Comparison of ENCODE assay signal across 8 mouse cellular contexts in genomic region chr10:59898935-59899334, GRCm38 (mm10). TPM values are rescaled to one million over a fixed set of nuclear protein-coding genes. Genes with fewer than 3 reads are reported as not detected.
DNase-seq lines count a peak whose midpoint lies in the region; ATAC-seq and TF ChIP-seq lines count a peak whose summit lies in the region.

No protein-coding gene starts in this region.

- 35% methylated on average over 2 of the region's 2 CpGs for WGBS in heart, adult 2 months
- 18% methylated on average over 2 of the region's 2 CpGs for WGBS in forebrain, embryonic 15.5 days
- 14% methylated on average over 2 of the region's 2 CpGs for WGBS in liver, embryonic 14.5 days (ENCODE audit: insufficient replicate concordance)

- H3K79me2 ChIP-seq in heart, adult 2 months (replicated peaks; ENCODE audit: control insufficient read depth, insufficient read depth, low read length): no peaks in the 10 kb centered on the region
- H3K79me2 ChIP-seq in CH12.LX (replicated peaks; ENCODE audit: control insufficient read depth, extremely low read depth, insufficient read depth, poor library complexity, severe bottlenecking): no peaks in the 10 kb centered on the region

- no peak for ATAC-seq in forebrain, embryonic 15.5 days (replicated peaks)
- ATAC-seq in liver, embryonic 14.5 days (ENCODE audit: insufficient read depth): peak; percentile 58

- no peaks in the 10 kb centered on the region for H3K9me3 ChIP-seq in CH12.LX (replicated peaks; ENCODE audit: low read length)
- H3K9me3 ChIP-seq in forebrain, embryonic 15.5 days: no peaks in the 10 kb centered on the region
- no peaks in the 10 kb centered on the region for H3K9me3 ChIP-seq in liver, embryonic 14.5 days (ENCODE audit: control insufficient read depth, low read length)

- dilution Hi-C loops in CH12.LX (cut with MboI; ENCODE audit: extremely low pct_ligation_motif_present, extremely low pct_unique_long_range_greater_than_20kb, low sequenced_read_pairs): no loop called here

- TF ChIP-seq POLR2A in heart, adult 2 months (IDR thresholded peaks at IDR 0.05; ENCODE audit: insufficient read depth, low read depth, low read length): no peak
- no peak for TF ChIP-seq POLR2A in CH12.LX (IDR thresholded peaks at IDR 0.05; ENCODE audit: low read depth, low read length)

- H3K4me3 ChIP-seq in heart, adult 2 months: no peak overlapping the region
- peak overlapping the region in 1 of 3 experiments; percentile 26 for H3K4me3 ChIP-seq in CH12.LX (replicated peaks in 1 of 3; ENCODE audit: low read depth in 2 of 3, low read length in 2 of 3, poor library complexity in 1 of 3)
- H3K4me3 ChIP-seq in forebrain, embryonic 15.5 days: no peak overlapping the region
- H3K4me3 ChIP-seq in liver, embryonic 14.5 days (ENCODE audit: insufficient read depth in 1 of 2, low read depth in 2 of 2, low read length in 2 of 2): peak overlapping the region in 1 of 2 experiments; percentile 40; a peak in 2 of 4 replicates

- H3K27ac ChIP-seq in heart, adult 2 months: peak overlapping the region; percentile 76
- peak overlapping the region; percentile 90 for H3K27ac ChIP-seq in CH12.LX (ENCODE audit: insufficient read depth, low read depth)
- H3K27ac ChIP-seq in forebrain, embryonic 15.5 days (replicated peaks): peak overlapping the region; percentile 99
- H3K27ac ChIP-seq in liver, embryonic 14.5 days: peak overlapping the region; percentile 82

- H3K4me1 ChIP-seq in heart, adult 2 months (ENCODE audit: control insufficient read depth, insufficient read depth, low read length): peaks cover 16% of the 10 kb centered on the region
- peaks cover 70 to 95% of the 10 kb centered on the region in 2 experiments for H3K4me1 ChIP-seq in CH12.LX (ENCODE audit: control insufficient read depth in 1 of 2, insufficient read depth in 2 of 2)
- peaks cover 72% of the 10 kb centered on the region for H3K4me1 ChIP-seq in forebrain, embryonic 15.5 days
- H3K4me1 ChIP-seq in liver, embryonic 14.5 days (replicated peaks; ENCODE audit: control insufficient read depth in 2 of 2, insufficient read depth in 2 of 2, low read length in 1 of 2): peaks cover 27 to 35% of the 10 kb centered on the region in 2 experiments

- in situ Hi-C loops in CH12.LX (cut with MboI; ENCODE audit: low pct_ligation_motif_present, low pct_unique_long_range_greater_than_20kb, low sequenced_read_pairs): loop anchor here (5.0 to 10.0 kb wide), 4 partner anchors 53 to 336 kb away; partner anchors contain the start of gene Ddit4

- intact Hi-C loops in heart, adult 2 months (cut with DNase I): loop anchor here (1.0 to 10.0 kb wide), 2 partner anchors 105 to 346 kb away; no protein-coding TSS in a partner anchor

- no peak for TF ChIP-seq RAD21 in CH12.LX (IDR thresholded peaks at IDR 0.05; ENCODE audit: low read depth, low read length)

- H3K4me2 ChIP-seq in CH12.LX (ENCODE audit: insufficient read depth, low read depth, poor library complexity, severe bottlenecking): peak overlapping the region; percentile 32
- no peak overlapping the region for H3K4me2 ChIP-seq in forebrain, embryonic 15.5 days (replicated peaks)
- H3K4me2 ChIP-seq in liver, embryonic 14.5 days (ENCODE audit: low read depth): peak overlapping the region; percentile 77

- no peak for TF ChIP-seq CTCF in heart, adult 2 months (IDR thresholded peaks at IDR 0.05)
- no peak for TF ChIP-seq CTCF in CH12.LX (conservative IDR thresholded peaks at IDR 0.05 in 1 of 2, IDR thresholded peaks at IDR 0.05 in 1 of 2; ENCODE audit: low read depth in 2 of 2, low read length in 2 of 2)
- no peak for TF ChIP-seq CTCF in liver, embryonic 14.5 days (IDR thresholded peaks at IDR 0.05; ENCODE audit: low read depth)

- DNase-seq in heart, adult 2 months: no peak
- DNase-seq in heart, adult 9 months (ENCODE audit: low spot score in 2 of 2): no peak
- DNase-seq in CH12.LX (ENCODE audit: extremely low read depth): no peak
- DNase-seq in liver, embryonic 14.5 days (ENCODE audit: low read depth in 3 of 3, low spot score in 3 of 3): peak in 1 of 3 experiments; percentile 34
- no peak for DNase-seq in urinary bladder, postnatal 4 days (ENCODE audit: low spot score in 2 of 2)
- DNase-seq in cerebellum, postnatal 10 days: no peak
- no peak for DNase-seq in layer of hippocampus, adult 8-10 months (ENCODE audit: low spot score in 2 of 2)

- no peak overlapping the region; the same call in 1 of the 2 replicates for H3K9ac ChIP-seq in heart, adult 2 months (ENCODE audit: low read depth, low read length)
- peak overlapping the region; percentile 58 for H3K9ac ChIP-seq in CH12.LX (ENCODE audit: insufficient read depth, low read depth)
- H3K9ac ChIP-seq in forebrain, embryonic 15.5 days (replicated peaks): peak overlapping the region; percentile 48
- peak overlapping the region; percentile 65 for H3K9ac ChIP-seq in liver, embryonic 14.5 days (replicated peaks)

- no peak for TF ChIP-seq EP300 in heart, adult 2 months (IDR thresholded peaks at IDR 0.05; ENCODE audit: insufficient read depth, low read depth, low read length)
- TF ChIP-seq EP300 in CH12.LX (IDR thresholded peaks at IDR 0.05; ENCODE audit: low read length): no peak
- TF ChIP-seq EP300 in liver, embryonic 14.5 days (IDR thresholded peaks at IDR 0.05; ENCODE audit: low read depth): 0 out of 2 replicates have a peak, but pooled peaks have one; percentile 12

- H3K27me3 ChIP-seq in heart, adult 2 months (ENCODE audit: control insufficient read depth, insufficient read depth, low read length): no peaks in the 10 kb centered on the region
- H3K27me3 ChIP-seq in CH12.LX (replicated peaks): no peaks in the 10 kb centered on the region
- H3K27me3 ChIP-seq in forebrain, embryonic 15.5 days: no peaks in the 10 kb centered on the region
- H3K27me3 ChIP-seq in liver, embryonic 14.5 days (ENCODE audit: control insufficient read depth, insufficient read depth, low read length): no peaks in the 10 kb centered on the region

- H3K36me3 ChIP-seq in heart, adult 2 months (ENCODE audit: control insufficient read depth, insufficient read depth, low read length): no peaks in the 10 kb centered on the region
- H3K36me3 ChIP-seq in CH12.LX (replicated peaks in 1 of 2; ENCODE audit: control insufficient read depth in 1 of 2, insufficient read depth in 1 of 2, low read length in 1 of 2): peaks cover 39 to 44% of the 10 kb centered on the region in 2 experiments
- H3K36me3 ChIP-seq in forebrain, embryonic 15.5 days: peaks cover 14% of the 10 kb centered on the region; the same call in 1 of the 2 replicates
- H3K36me3 ChIP-seq in liver, embryonic 14.5 days (replicated peaks; ENCODE audit: control insufficient read depth, insufficient read depth, low read depth): peaks cover 36% of the 10 kb centered on the region

TF ChIP-seq in CH12.LX, 34 proteins besides CTCF, POLR2A, EP300 and RAD21:
- no peak for TF ChIP-seq ELF1 (IDR thresholded peaks at IDR 0.05; ENCODE audit: low read depth, low read length)
- no peak for TF ChIP-seq IRF4 (IDR thresholded peaks at IDR 0.05; ENCODE audit: low read depth, low read length)
- no peak for TF ChIP-seq USF2 (conservative IDR thresholded peaks at IDR 0.05; ENCODE audit: low read depth, low read length)
- TF ChIP-seq HCFC1 (IDR thresholded peaks at IDR 0.05; ENCODE audit: low read depth, low read length): no peak
- no peak for TF ChIP-seq JUN (IDR thresholded peaks at IDR 0.05; ENCODE audit: insufficient read depth, low read depth, low read length)
- TF ChIP-seq UBTF (IDR thresholded peaks at IDR 0.05; ENCODE audit: low read depth, low read length): no peak
- TF ChIP-seq RCOR1 (conservative IDR thresholded peaks at IDR 0.05; ENCODE audit: low read depth, low read length): no peak
- no peak for TF ChIP-seq MAZ (IDR thresholded peaks at IDR 0.05; ENCODE audit: low read depth, low read length)
- TF ChIP-seq CHD1 (IDR thresholded peaks at IDR 0.05; ENCODE audit: low read depth, low read length): no peak
- no peak for TF ChIP-seq BHLHE40 (IDR thresholded peaks at IDR 0.05; ENCODE audit: low read depth, low read length)
- TF ChIP-seq GABPA (IDR thresholded peaks at IDR 0.05; ENCODE audit: insufficient replicate concordance, low read depth, low read length): no peak
- TF ChIP-seq PAX5 (IDR thresholded peaks at IDR 0.05; ENCODE audit: low read length): no peak
- no peak for TF ChIP-seq MYC (IDR thresholded peaks at IDR 0.05; ENCODE audit: low read depth, low read length)
- TF ChIP-seq USF1 (IDR thresholded peaks at IDR 0.05; ENCODE audit: low read depth, low read length): no peak
- TF ChIP-seq MAX (IDR thresholded peaks at IDR 0.05; ENCODE audit: low read length): no peak
- TF ChIP-seq SMC3 (IDR thresholded peaks at IDR 0.05; ENCODE audit: low read depth, low read length): no peak
- TF ChIP-seq TBP (conservative IDR thresholded peaks at IDR 0.05; ENCODE audit: low read depth, low read length): no peak
- TF ChIP-seq ZC3H11A (IDR thresholded peaks at IDR 0.05; ENCODE audit: low read depth, low read length): no peak
- TF ChIP-seq ZKSCAN1 (IDR thresholded peaks at IDR 0.05; ENCODE audit: borderline replicate concordance, low read depth, low read length): no peak

RNA-seq across cellular contexts. Expression of gene Dnajb12, which starts 19.6 kb away (rescaled TPM):
- 10 to 100 TPM; 36.8 to 45.4 TPM for total RNA-seq in heart, adult 2 months (2021)
- 32.9 and 39.2 TPM in 2 replicates for polyA plus RNA-seq in heart, adult 2 months (2012; rRNA removed)
- 17.0 and 21.5 TPM in 2 replicates for total RNA-seq in CH12.LX (2012; rRNA removed)
- total RNA-seq in CH12.LX (2014; rRNA removed): 13.1 and 13.9 TPM in 2 replicates
- 30.3 and 35.9 TPM in 2 replicates for polyA plus RNA-seq in CH12.LX (2012; ENCODE audit: insufficient read length, low read depth)
- 16.9 and 17.5 TPM in 2 replicates for polyA plus RNA-seq in forebrain, embryonic 15.5 days (2015; fragmentation: Nextera tagmentation; extraction: Ambion mirVana)
- polyA plus RNA-seq in liver, embryonic 14.5 days (2012; rRNA removed): 9.5 and 12.4 TPM in 2 replicates
- polyA plus RNA-seq in liver, embryonic 14.5 days (2014; fragmentation: Nextera tagmentation; extraction: Ambion mirVana): 12.0 and 15.6 TPM in 2 replicates
- total RNA-seq in layer of hippocampus, adult 8-10 months (2022): 10 to 100 TPM; 51.1 to 55.4 (median 52.6) TPM

RNA-seq across cellular contexts. Expression of gene Ddit4, which starts 52.7 kb away (rescaled TPM):
- total RNA-seq in heart, adult 2 months (2021): 100 to 1,000 TPM in 1 of 2 experiments, 10 to 100 TPM in 1; 70.7 to 219 TPM
- 48.0 and 55.5 TPM in 2 replicates for polyA plus RNA-seq in heart, adult 2 months (2012; rRNA removed)
- total RNA-seq in CH12.LX (2012; rRNA removed) (45.7 and 136 TPM in 2 replicates), CH12.LX (2014; rRNA removed) (37.5 and 50.6 TPM in 2 replicates)
- polyA plus RNA-seq in CH12.LX (2012; ENCODE audit: insufficient read length, low read depth): 38.9 and 39.5 TPM in 2 replicates
- polyA plus RNA-seq in forebrain, embryonic 15.5 days (2015; fragmentation: Nextera tagmentation; extraction: Ambion mirVana): 90.0 and 92.5 TPM in 2 replicates
- 2.5 and 3.3 TPM in 2 replicates for polyA plus RNA-seq in liver, embryonic 14.5 days (2012; rRNA removed)
- polyA plus RNA-seq in liver, embryonic 14.5 days (2014; fragmentation: Nextera tagmentation; extraction: Ambion mirVana): 0.20 and 0.39 TPM in 2 replicates
- total RNA-seq in layer of hippocampus, adult 8-10 months (2022): 10 to 100 TPM; 51.3 to 71.6 (median 61.4) TPM
